Mouse (Mus musculus) intestine, embryonic 16.5 days (tissue): ENCODE results near the gene Nyx. TPM values are rescaled to one million over a fixed set of nuclear protein-coding genes. Genes with fewer than 3 reads are reported as not detected.

ENCODE experiments used
- polyA plus RNA-seq: library from polyadenylated mRNA; unstranded; fragments of >200 nt; fragmentation: Nextera tagmentation; extraction: Ambion mirVana; gene quantifications from 2 replicates; pipeline ENCODE4 v1.2.1, GENCODE M21; 2015

Gene Nyx
- polyA plus RNA-seq, 1 experiment from 2014 or later = 0.05 TPM

Other genes starting within 250 kb of the Nyx start
- gene Ddx3x, start 185.1 kb upstream of the Nyx start, polyA plus RNA-seq = 101 and 103 TPM in 2 replicates
- 1.2 and 1.7 TPM in 2 replicates for gene Gpr34, start 166.0 kb downstream of the Nyx start, polyA plus RNA-seq
- 0.20 and 0.29 TPM in 2 replicates for gene Gpr82, start 195.3 kb downstream of the Nyx start, polyA plus RNA-seq